Mouse (Mus musculus) cortical plate, adult 2 months (tissue): ENCODE data around the gene Dtnb.

ENCODE experiments used
- CTCF ChIP-seq: fragments of 200-500 bp; IDR thresholded peaks from 2 replicates; pipeline ENCODE4 v1.5.1; 2011; ENCODE audit warnings: mild to moderate bottlenecking, control low read depth, low read length; ENCODE audit not compliant: insufficient read depth; ENCODE audit errors: extremely low read depth
- POLR2A ChIP-seq: fragments of 200-500 bp; IDR thresholded peaks from 2 replicates; pipeline ENCODE4 v1.6.1; 2011; ENCODE audit warnings: mild to moderate bottlenecking, low read length, control low read depth; ENCODE audit not compliant: insufficient read depth; ENCODE audit errors: extremely low read depth

DNA sequence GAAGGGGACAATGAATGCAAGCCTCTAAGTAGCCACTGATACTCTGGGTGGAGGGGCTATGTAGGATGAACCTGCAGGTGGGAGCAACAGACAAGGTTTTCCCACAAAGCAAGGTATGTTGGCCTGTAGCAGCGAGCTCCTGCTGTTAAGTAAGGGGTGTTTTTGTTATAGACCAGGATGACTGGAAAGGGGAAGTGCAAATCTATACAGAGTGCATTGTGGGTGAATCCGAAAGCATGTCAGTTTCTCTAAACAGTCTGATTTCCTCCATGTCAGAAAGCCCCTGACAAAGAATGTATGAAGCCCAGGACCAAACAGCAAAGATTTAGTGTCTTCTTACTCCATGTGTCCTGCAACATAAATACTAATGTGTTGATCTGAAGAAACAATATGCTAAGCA is 198.9 kb downstream of the Dtnb start:
- no peak for TF ChIP-seq CTCF
- no peak for TF ChIP-seq POLR2A
